Mouse (Mus musculus) liver, adult 2 months (tissue): Measurements from ENCODE around the gene Ptges3. TPM values are rescaled to one million over a fixed set of nuclear protein-coding genes. Genes with fewer than 3 reads are reported as not detected.
"Not testable (repeated sequence)": the region's sequence is repeated elsewhere in the genome, so short reads cannot be mapped to it uniquely, and the experiment has no call there.

Source experiments
- DNase-seq: peaks from one replicate; pipeline ENCODE4 v3.0.0-alpha.2; 2011; ENCODE audit warnings: low read depth, low spot score; ENCODE audit errors: extremely low read depth
- H3K27ac ChIP-seq: fragments of 200-500 bp; replicated peaks from 2 replicates; pipeline ENCODE4 v1.5.1; 2012; ENCODE audit warnings: low read depth, mild to moderate bottlenecking, control low read depth, inconsistent platforms, low read length; ENCODE audit not compliant: insufficient read depth
- H3K27me3 ChIP-seq: fragments of 200-500 bp; 2 replicates; pipeline ENCODE4 v1.6.1; 2012; ENCODE audit warnings: mild to moderate bottlenecking, moderate library complexity, low read length, inconsistent platforms; ENCODE audit not compliant: control insufficient read depth, insufficient read depth
- H3K36me3 ChIP-seq: fragments of 200-500 bp; 2 replicates; pipeline ENCODE4 v1.6.1; 2012; ENCODE audit warnings: low read length, inconsistent platforms; ENCODE audit not compliant: control insufficient read depth, insufficient read depth
- H3K4me1 ChIP-seq: fragments of 200-500 bp; 2 replicates; pipeline ENCODE4 v1.6.1; 2011; ENCODE audit warnings: low read length; ENCODE audit not compliant: control insufficient read depth, insufficient read depth
- H3K4me3 ChIP-seq: fragments of 200-500 bp; 2 replicates; pipeline ENCODE4 v1.5.1; 2011; ENCODE audit warnings: low read depth, mild to moderate bottlenecking, control low read depth, low read length, moderate library complexity; ENCODE audit not compliant: insufficient read depth
- H3K79me2 ChIP-seq: fragments of 200-500 bp; 2 replicates; pipeline ENCODE4 v1.6.1; 2012; ENCODE audit warnings: inconsistent platforms, mild to moderate bottlenecking, low read length, moderate library complexity; ENCODE audit not compliant: control insufficient read depth, insufficient read depth
- H3K9ac ChIP-seq: fragments of 200-500 bp; 2 replicates; pipeline ENCODE4 v1.6.1; 2012; ENCODE audit warnings: low read depth, mild to moderate bottlenecking, control low read depth, inconsistent platforms, low read length
- CTCF ChIP-seq: fragments of 200-500 bp; IDR thresholded peaks from 2 replicates; pipeline ENCODE4 v1.5.1; 2011; ENCODE audit warnings: low read depth, low read length, control low read depth
- POLR2A ChIP-seq: fragments of 200-500 bp; IDR thresholded peaks from 2 replicates; pipeline ENCODE4 v1.6.1; 2011; ENCODE audit warnings: low read length, control low read depth; ENCODE audit not compliant: insufficient read depth; ENCODE audit errors: extremely low read depth
- WGBS: fragments of 180-500 bp; shearing (Covaris S2); methylation state at CpG from one replicate; pipeline ENCODE4 v1.1.7; 2018; 5-methylcytosine and 5-hydroxymethylcytosine counted together
- polyA plus RNA-seq: library from polyadenylated mRNA; depleted of rRNA; stranded (reverse); fragments of >200 nt; gene quantifications from 2 replicates; pipeline ENCODE4 v1.2.3, GENCODE M21; 2012
- total RNA-seq: library from RNA; depleted of rRNA; stranded (reverse); fragments of >200 nt; gene quantifications from 2 replicates; pipeline ENCODE4 v1.2.3, GENCODE M21; 2014

Gene Ptges3
- total and polyA plus RNA-seq, 2 experiments: 24.8 to 90.4 TPM

GRCm38 (mm10) chr10:128050355-128050754 lies 8.4 kb upstream of the Ptges3 start:
- H3K36me3 ChIP-seq: peaks cover 46% of the 10 kb centered on the region
- WGBS: 95% methylated on average over 2 of the region's 2 CpGs

GRCm38 (mm10) chr10:128051589-128051988 lies 7.2 kb upstream of the Ptges3 start:
- peaks cover 35% of the 10 kb centered on the region for H3K36me3 ChIP-seq
- TF ChIP-seq CTCF (no peak), POLR2A (no peak)
- no peak overlapping the region for H3K27ac ChIP-seq
- H3K9ac ChIP-seq: no peak overlapping the region
- no peaks in the 10 kb centered on the region for H3K79me2 ChIP-seq
- no peak overlapping the region for H3K4me3 ChIP-seq
- 96% methylated on average over 5 of the region's 5 CpGs for WGBS
- H3K27me3 ChIP-seq: no peaks in the 10 kb centered on the region
- H3K4me1 ChIP-seq: no peaks in the 10 kb centered on the region
- DNase-seq: no peak

More at GRCm38 (mm10) chr10:128050355-128050754, 8.4 kb upstream of the Ptges3 start:
- Histone ChIP-seq H3K79me2 (no peaks in the 10 kb centered on the region), H3K9ac (no peak overlapping the region), H3K4me1 (no peaks in the 10 kb centered on the region), H3K27ac (no peak overlapping the region), H3K4me3 (no peak overlapping the region), H3K27me3 (no peaks in the 10 kb centered on the region)
- TF ChIP-seq CTCF: no peak
- no peak for TF ChIP-seq POLR2A
- no peak for DNase-seq

- not testable (repeated sequence) for H3K27me3 ChIP-seq, H3K79me2 ChIP-seq, H3K9ac ChIP-seq, DNase-seq, H3K4me3 ChIP-seq, H3K4me1 ChIP-seq, H3K27ac ChIP-seq
- 85% methylated on average over 1 of the region's 2 CpGs for WGBS
- peaks cover 32% of the 10 kb centered on the region for H3K36me3 ChIP-seq
Measured at GRCm38 (mm10) chr10:128052136-128052535, 6.6 kb upstream of the Ptges3 start.

- H3K27me3 ChIP-seq: no peaks in the 10 kb centered on the region
- TF ChIP-seq POLR2A (no peak), CTCF (no peak)
- H3K4me1 ChIP-seq: peaks cover 2% of the 10 kb centered on the region; the same call in 1 of the 2 replicates
- H3K9ac ChIP-seq: no peak overlapping the region
- peaks cover 25% of the 10 kb centered on the region for H3K36me3 ChIP-seq
- no peak overlapping the region for H3K4me3 ChIP-seq
- no peak for DNase-seq
- H3K79me2 ChIP-seq: no peaks in the 10 kb centered on the region
- no peak overlapping the region for H3K27ac ChIP-seq
- 94% methylated on average over 8 of the region's 8 CpGs for WGBS
Measured at GRCm38 (mm10) chr10:128053001-128053400, 5.8 kb upstream of the Ptges3 start.

- Histone ChIP-seq H3K9ac (peak overlapping the region; percentile 98), H3K79me2 (peaks cover 21% of the 10 kb centered on the region; the same call in 1 of the 2 replicates), H3K27ac (peak overlapping the region; percentile 95), H3K27me3 (no peaks in the 10 kb centered on the region), H3K4me1 (peaks cover 18% of the 10 kb centered on the region), H3K36me3 (peaks cover 5% of the 10 kb centered on the region), H3K4me3 (peak overlapping the region; percentile 97)
- TF ChIP-seq POLR2A: no peak
- no peak for TF ChIP-seq CTCF
- WGBS: 1% methylated on average over 18 of the region's 18 CpGs
- peak; percentile 63 for DNase-seq
Measured at GRCm38 (mm10) chr10:128058184-128058583, 570 bp upstream of the Ptges3 start.

- Histone ChIP-seq H3K4me3 (peak overlapping the region; percentile 97), H3K27ac (peak overlapping the region; percentile 76), H3K27me3 (no peaks in the 10 kb centered on the region), H3K9ac (peak overlapping the region; percentile 90), H3K36me3 (peaks cover 10% of the 10 kb centered on the region), H3K79me2 (peaks cover 29% of the 10 kb centered on the region), H3K4me1 (peaks cover 23% of the 10 kb centered on the region)
- WGBS: under 1% methylated on average over 62 of the region's 62 CpGs
- DNase-seq: peak; percentile 77
- TF ChIP-seq CTCF (no peak), POLR2A (no peak)
Measured at GRCm38 (mm10) chr10:128059207-128059981, 640 bp downstream of the Ptges3 start.
